Mouse (Mus musculus): ENCODE results near the gene Hmga2. TPM values are rescaled to one million over a fixed set of nuclear protein-coding genes. Genes with fewer than 3 reads are reported as not detected.
A peak's percentile ranks its signal among the peaks of the same experiment; 100 is the strongest.

Hmga2 gene
- total and polyA plus RNA-seq, 2 experiments from 2014 or later: 0.30 to 0.99 TPM

GRCm38 (mm10) chr10:120432731-120433462, 43.4 kb downstream of the Hmga2 start:
- DNase-seq (ENCODE audit: low spot score): no peak
- no peak overlapping the region for H3K4me3 ChIP-seq (ENCODE audit: low read depth, low read length)
- H3K36me3 ChIP-seq (ENCODE audit: insufficient read depth, low read length): no peaks in the 10 kb centered on the region
- no peak overlapping the region for H3K4me2 ChIP-seq (ENCODE audit: low read depth, low read length, poor library complexity, severe bottlenecking)
- H3K9me3 ChIP-seq (ENCODE audit: low read length): no peaks in the 10 kb centered on the region
- 58% methylated on average over 9 of the region's 9 CpGs for WGBS
- no peaks in the 10 kb centered on the region for H3K4me1 ChIP-seq (ENCODE audit: insufficient read depth, low read length)
- no peaks in the 10 kb centered on the region for H3K27me3 ChIP-seq (ENCODE audit: insufficient read depth, low read length)
- TF ChIP-seq CTCF (IDR thresholded peaks at IDR 0.05): no peak
- no peak overlapping the region for H3K9ac ChIP-seq (replicated peaks; ENCODE audit: low read length, poor library complexity, severe bottlenecking)
- H3K27ac ChIP-seq (ENCODE audit: low read depth, low read length): no peak overlapping the region
- no peak for ATAC-seq (ENCODE audit: low FRiP score)

- H3K9me3 ChIP-seq (ENCODE audit: low read length): no peaks in the 10 kb centered on the region
- H3K27ac ChIP-seq (ENCODE audit: low read depth, low read length): no peak overlapping the region
- no peaks in the 10 kb centered on the region for H3K36me3 ChIP-seq (ENCODE audit: insufficient read depth, low read length)
- no peak for ATAC-seq (ENCODE audit: low FRiP score)
- H3K4me1 ChIP-seq (ENCODE audit: insufficient read depth, low read length): no peaks in the 10 kb centered on the region
- H3K9ac ChIP-seq (replicated peaks; ENCODE audit: low read length, poor library complexity, severe bottlenecking): no peak overlapping the region
- no peak; the same call in 1 of the 2 replicates for TF ChIP-seq CTCF (IDR thresholded peaks at IDR 0.05)
- H3K27me3 ChIP-seq (ENCODE audit: insufficient read depth, low read length): no peaks in the 10 kb centered on the region
- 77% methylated on average over 9 of the region's 9 CpGs for WGBS
- H3K4me3 ChIP-seq (ENCODE audit: low read depth, low read length): no peak overlapping the region
- no peak for DNase-seq (ENCODE audit: low spot score)
- no peak overlapping the region for H3K4me2 ChIP-seq (ENCODE audit: low read depth, low read length, poor library complexity, severe bottlenecking)
Observed at GRCm38 (mm10) chr10:120432081-120432480, 44.2 kb downstream of the Hmga2 start.

- Histone ChIP-seq H3K4me2 (ENCODE audit: low read depth, low read length, poor library complexity, severe bottlenecking) (no peak overlapping the region), H3K27ac (ENCODE audit: low read depth, low read length) (no peak overlapping the region), H3K4me1 (ENCODE audit: insufficient read depth, low read length) (peaks cover 3% of the 10 kb centered on the region; the same call in 1 of the 2 replicates), H3K9ac (replicated peaks; ENCODE audit: low read length, poor library complexity, severe bottlenecking) (no peak overlapping the region), H3K9me3 (ENCODE audit: low read length) (no peaks in the 10 kb centered on the region), H3K36me3 (ENCODE audit: insufficient read depth, low read length) (no peaks in the 10 kb centered on the region), H3K27me3 (ENCODE audit: insufficient read depth, low read length) (no peaks in the 10 kb centered on the region), H3K4me3 (ENCODE audit: low read depth, low read length) (no peak overlapping the region)
- no peak for ATAC-seq (ENCODE audit: low FRiP score)
- WGBS: 86% methylated on average over 2 of the region's 2 CpGs
- peak; percentile 57 for DNase-seq (ENCODE audit: low spot score)
- TF ChIP-seq CTCF (IDR thresholded peaks at IDR 0.05): peak; percentile 82
Observed at GRCm38 (mm10) chr10:120431435-120431834, 44.8 kb downstream of the Hmga2 start.

GRCm38 (mm10) chr10:120430422-120430821, 45.8 kb downstream of the Hmga2 start:
- Histone ChIP-seq H3K4me2 (ENCODE audit: low read depth, low read length, poor library complexity, severe bottlenecking) (no peak overlapping the region), H3K36me3 (ENCODE audit: insufficient read depth, low read length) (no peaks in the 10 kb centered on the region), H3K9me3 (ENCODE audit: low read length) (no peaks in the 10 kb centered on the region), H3K9ac (replicated peaks; ENCODE audit: low read length, poor library complexity, severe bottlenecking) (no peak overlapping the region), H3K27ac (ENCODE audit: low read depth, low read length) (no peak overlapping the region), H3K27me3 (ENCODE audit: insufficient read depth, low read length) (no peaks in the 10 kb centered on the region), H3K4me3 (ENCODE audit: low read depth, low read length) (no peak overlapping the region), H3K4me1 (ENCODE audit: insufficient read depth, low read length) (peaks cover 3% of the 10 kb centered on the region; the same call in 1 of the 2 replicates)
- ATAC-seq (ENCODE audit: low FRiP score) (no peak), DNase-seq (ENCODE audit: low spot score) (no peak)
- TF ChIP-seq CTCF (IDR thresholded peaks at IDR 0.05): no peak
- 90% methylated on average over 7 of the region's 7 CpGs for WGBS

GRCm38 (mm10) chr10:120429758-120430259, 46.5 kb downstream of the Hmga2 start:
- H3K36me3 ChIP-seq (ENCODE audit: insufficient read depth, low read length): no peaks in the 10 kb centered on the region
- WGBS: 89% methylated on average over 5 of the region's 5 CpGs
- H3K27me3 ChIP-seq (ENCODE audit: insufficient read depth, low read length): no peaks in the 10 kb centered on the region
- no peaks in the 10 kb centered on the region for H3K9me3 ChIP-seq (ENCODE audit: low read length)
- no peak overlapping the region for H3K9ac ChIP-seq (replicated peaks; ENCODE audit: low read length, poor library complexity, severe bottlenecking)
- ATAC-seq (ENCODE audit: low FRiP score): no peak
- H3K4me1 ChIP-seq (ENCODE audit: insufficient read depth, low read length): peaks cover 3% of the 10 kb centered on the region; the same call in 1 of the 2 replicates
- H3K27ac ChIP-seq (ENCODE audit: low read depth, low read length): no peak overlapping the region
- TF ChIP-seq CTCF (IDR thresholded peaks at IDR 0.05): no peak
- H3K4me3 ChIP-seq (ENCODE audit: low read depth, low read length): no peak overlapping the region
- H3K4me2 ChIP-seq (ENCODE audit: low read depth, low read length, poor library complexity, severe bottlenecking): no peak overlapping the region
- DNase-seq (ENCODE audit: low spot score): no peak

GRCm38 (mm10) chr10:120429199-120429551, 47.1 kb downstream of the Hmga2 start:
- peaks cover 3% of the 10 kb centered on the region; the same call in 1 of the 2 replicates for H3K4me1 ChIP-seq (ENCODE audit: insufficient read depth, low read length)
- no peak overlapping the region for H3K27ac ChIP-seq (ENCODE audit: low read depth, low read length)
- no peaks in the 10 kb centered on the region for H3K9me3 ChIP-seq (ENCODE audit: low read length)
- WGBS: 83% methylated on average over 10 of the region's 10 CpGs
- H3K9ac ChIP-seq (replicated peaks; ENCODE audit: low read length, poor library complexity, severe bottlenecking): no peak overlapping the region
- H3K4me3 ChIP-seq (ENCODE audit: low read depth, low read length): no peak overlapping the region
- H3K4me2 ChIP-seq (ENCODE audit: low read depth, low read length, poor library complexity, severe bottlenecking): 0 out of 2 replicates have a peak overlapping the region, but pooled peaks have one; percentile 28
- no peak for TF ChIP-seq CTCF (IDR thresholded peaks at IDR 0.05)
- ATAC-seq (ENCODE audit: low FRiP score) (no peak), DNase-seq (ENCODE audit: low spot score) (no peak)
- no peaks in the 10 kb centered on the region for H3K27me3 ChIP-seq (ENCODE audit: insufficient read depth, low read length)
- H3K36me3 ChIP-seq (ENCODE audit: insufficient read depth, low read length): no peaks in the 10 kb centered on the region
